Mouse (Mus musculus): ENCODE results near the gene Nyx.

GRCm38 (mm10) chrX:13490941-13491340 is 25.0 kb downstream of the Nyx start:
- no peak for TF ChIP-seq CTCF (IDR thresholded peaks at IDR 0.05; ENCODE audit: borderline replicate concordance, extremely low read depth, insufficient read depth, insufficient read length)
- TF ChIP-seq POLR2A (IDR thresholded peaks at IDR 0.05; ENCODE audit: borderline replicate concordance, extremely low read depth, insufficient read depth, insufficient read length, poor library complexity, severe bottlenecking): no peak
